Mouse (Mus musculus) lung, postnatal 14 days (tissue): ENCODE results near the gene Npepps.
"Not testable (repeated sequence)": the region's sequence is repeated elsewhere in the genome, so short reads cannot be mapped to it uniquely, and the experiment has no call there.

ENCODE experiments used
- DNase-seq: peaks from one replicate; pipeline ENCODE4 v3.0.0; 2021

The Npepps gene

DNA sequence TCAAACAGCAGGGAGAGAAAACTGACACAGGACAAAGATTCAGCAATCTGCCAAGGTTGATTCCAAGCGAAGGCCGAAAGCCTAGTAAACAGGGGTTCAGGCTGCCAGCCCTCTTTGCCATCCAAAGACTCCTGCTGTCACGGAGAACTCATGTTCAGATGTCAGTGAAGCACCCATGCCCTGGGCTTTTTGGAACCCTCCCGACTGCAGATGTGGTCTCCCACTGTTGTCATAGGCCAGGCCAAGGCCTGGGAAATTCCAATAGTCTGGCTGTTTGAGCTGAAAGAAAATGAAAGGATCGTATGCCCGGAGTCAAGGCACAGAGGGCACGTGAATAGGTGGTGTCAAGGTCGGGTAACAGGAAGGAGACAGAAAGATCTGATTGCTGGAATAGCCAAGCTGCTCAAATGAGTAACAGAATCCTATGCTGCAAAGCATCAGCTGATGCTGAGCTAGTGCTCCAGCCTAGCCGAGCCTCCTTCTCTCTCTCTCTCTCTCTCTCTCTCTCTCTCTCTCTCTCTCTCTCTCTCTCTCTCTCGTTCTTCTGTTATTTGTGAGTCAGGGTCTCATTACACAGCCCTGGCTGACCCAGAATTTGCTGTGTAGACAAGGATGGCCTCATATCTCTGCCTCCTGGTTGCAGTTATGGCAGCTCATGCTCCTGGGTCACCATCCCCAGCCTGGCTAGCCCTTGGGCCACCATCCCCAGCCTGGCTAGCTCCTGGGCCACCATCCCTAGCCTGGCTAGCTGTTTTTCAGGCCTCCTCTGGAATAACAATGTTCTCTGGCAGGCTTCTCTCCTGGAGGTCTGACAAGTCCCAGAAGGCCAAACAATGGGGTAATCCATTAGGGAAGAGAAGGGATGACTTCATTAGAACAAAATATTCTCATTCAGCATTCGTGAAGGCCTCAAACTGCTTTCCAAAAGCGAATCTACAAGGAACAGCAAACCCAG, 9.1 kb upstream of the Npepps start:
- DNase-seq, result peak; percentile 37

DNA sequence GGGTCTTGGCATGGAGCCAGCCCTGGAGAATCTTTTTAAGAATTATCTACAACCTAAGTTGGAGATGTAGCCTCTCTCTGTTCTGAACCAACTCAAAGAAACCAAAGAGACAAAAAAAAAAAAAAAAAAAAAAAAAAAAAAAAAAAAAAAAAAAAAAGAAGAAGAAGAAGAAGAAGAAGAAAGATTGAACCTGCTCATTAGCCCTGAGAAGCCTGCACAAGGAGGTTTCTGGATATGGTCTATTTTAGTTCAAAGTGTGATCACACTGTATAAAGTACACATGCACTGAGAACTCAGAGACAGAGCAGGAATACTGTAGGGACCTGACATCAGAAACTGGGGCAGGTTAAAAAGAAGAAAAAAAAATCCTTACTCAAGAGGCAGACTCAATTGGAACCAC, 7.2 kb upstream of the Npepps start:
- no peak for DNase-seq

DNA sequence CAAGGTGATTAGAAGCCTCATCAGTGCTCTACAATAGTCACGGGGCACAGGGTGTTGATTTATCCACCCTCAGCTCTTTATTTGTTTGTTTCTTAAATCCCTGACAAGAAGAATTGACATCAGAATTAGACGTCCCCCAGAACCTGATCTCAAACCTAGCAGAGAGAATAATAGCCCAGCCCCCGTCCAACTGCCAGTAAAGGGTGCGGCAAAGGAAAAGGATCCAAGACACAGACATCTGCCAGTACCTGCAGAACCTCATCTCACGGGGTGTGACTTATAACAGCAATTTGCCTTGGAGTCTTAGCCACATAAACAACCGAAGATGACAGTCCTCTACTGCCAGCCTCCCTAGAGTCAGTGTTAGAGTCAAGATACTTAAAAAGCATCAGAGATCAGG, 6.5 kb upstream of the Npepps start:
- no peak for DNase-seq

DNA sequence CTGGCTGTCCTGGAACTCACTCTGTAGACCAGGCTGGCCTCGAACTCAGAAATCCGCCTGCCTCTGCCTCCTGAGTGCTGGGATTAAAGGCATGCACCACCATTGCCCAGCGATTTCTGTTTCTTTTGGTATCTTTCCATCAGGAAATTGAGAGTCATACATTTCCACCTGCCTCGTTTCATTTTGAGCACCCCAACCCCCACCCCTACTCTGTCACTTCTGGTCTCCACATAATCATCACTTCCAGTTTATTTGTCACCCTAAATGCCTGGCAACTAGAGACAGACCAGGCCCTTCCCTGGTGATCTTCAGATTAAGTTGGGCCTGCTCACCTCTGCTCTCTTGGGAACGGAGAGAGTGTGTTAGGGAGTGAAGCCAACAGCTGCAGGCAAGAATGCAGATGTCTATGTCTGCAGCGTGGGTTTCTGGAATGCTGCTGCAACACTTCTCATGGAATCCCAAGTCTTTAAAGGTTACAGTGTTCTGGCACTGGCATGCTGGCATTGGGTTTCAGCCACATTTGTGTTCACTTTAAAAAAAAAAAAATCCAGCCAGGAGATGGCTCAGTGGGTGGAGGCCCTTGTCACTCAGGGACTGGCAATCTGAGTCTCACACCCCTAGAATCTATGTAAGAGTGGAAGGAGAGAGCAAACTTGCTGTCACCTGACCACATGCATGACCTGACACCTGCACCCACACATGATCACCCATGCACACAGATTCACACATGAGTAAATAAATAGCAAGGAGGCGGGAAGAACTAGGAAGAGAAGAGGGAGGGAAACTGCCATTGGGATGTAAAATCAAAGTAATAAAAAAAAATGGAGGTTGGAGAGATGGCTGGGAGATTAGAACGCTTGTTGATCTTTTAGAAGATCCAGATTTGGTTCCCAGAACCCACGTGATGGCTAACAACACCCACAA, 5.7 kb upstream of the Npepps start:
- no peak for DNase-seq

DNA sequence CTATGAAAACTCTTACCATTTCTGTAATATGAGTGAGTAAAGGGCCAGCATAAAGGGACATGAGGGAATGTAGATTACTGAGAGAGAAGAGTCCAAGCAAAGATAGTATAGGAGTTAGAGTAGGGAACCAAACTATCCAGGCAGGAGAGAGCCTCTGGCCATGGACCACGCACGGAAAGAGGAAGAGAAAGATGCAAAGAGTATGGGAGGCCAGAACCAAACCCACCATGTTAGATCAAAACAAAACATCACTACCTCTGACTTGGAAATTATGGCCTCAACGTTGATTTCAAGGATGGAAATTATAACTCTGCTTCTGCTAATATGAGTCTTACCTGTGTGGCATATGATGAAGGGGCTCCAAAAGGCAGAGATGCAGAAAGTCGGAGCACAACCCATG, 4.4 kb upstream of the Npepps start:
- DNase-seq, result no peak

DNA sequence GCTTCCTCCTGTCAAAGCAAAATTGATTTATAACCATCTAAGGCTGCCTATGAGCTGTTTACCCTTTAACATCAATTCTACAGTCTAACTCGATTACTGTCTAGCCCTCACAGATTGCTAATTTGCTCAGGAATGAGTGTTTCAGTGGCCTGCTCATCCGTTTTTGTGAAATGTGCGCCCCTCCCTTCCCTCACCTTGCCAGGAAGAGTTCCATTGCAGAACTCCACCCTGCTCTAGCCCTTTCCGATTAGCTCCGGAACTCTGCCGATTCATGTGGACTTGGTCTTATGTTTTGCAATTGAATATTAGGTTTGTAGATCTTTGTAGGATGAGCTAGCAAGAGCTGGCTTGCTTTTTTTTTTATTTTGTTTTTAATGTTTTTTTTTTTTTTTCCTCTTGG, 1.7 kb upstream of the Npepps start:
- no peak for DNase-seq

DNA sequence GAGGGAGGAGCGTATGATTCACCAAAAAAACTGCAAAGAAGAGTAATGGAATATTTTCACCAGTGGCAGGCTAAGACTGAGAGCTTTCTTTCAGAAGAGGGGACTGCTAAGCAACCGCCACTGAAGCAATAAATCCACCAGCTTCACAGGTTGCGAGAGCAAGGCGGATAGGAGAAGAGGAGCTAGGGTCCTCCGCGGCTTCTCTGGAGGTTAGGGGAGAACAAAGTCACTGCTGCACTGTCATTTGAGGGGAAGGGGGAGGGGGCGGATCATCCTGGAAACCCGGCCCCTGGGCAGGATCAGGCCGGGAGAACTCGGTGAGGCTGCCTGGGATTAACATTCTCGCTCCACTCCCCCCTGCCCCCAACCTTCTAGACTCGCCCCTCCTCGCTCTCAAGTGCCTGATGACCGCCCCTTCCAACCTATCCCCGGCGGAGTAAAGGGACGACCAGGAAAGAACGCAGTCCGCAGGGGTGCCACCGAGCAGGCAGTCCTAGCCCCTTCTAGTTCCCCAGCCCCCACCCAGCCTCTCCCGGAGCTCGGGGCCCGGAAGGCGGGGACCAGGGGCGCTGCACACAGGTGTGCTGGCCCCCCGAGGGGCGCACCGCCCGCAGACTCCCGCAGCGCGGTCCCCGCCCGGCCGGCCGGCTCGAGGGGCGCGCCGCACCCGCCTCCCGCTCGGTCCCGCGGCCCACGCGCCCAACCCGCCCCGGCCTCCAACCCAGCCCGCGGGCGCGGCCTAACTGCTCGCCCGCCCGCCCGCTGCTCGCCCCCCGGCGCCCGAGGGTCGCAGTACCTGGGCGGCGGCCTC, 828 bp downstream of the Npepps start:
- DNase-seq, result peak; percentile 49

DNA sequence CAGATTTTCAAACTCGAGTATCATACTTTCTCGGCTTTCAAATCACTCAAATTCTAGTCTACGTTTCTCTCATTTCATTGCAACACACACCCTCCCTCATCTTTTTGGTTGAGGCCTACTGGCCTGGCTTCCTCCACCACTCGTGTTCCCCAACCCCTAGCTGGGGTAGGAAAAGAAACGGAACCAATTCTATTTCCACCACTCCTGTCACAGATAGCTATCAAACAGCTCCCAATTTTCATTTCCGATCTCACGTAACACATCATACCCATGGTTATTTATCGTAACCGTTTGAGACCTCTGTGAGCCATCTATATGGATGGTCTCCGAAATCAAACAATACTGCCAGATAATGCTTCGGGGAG, 1.4 kb downstream of the Npepps start:
- DNase-seq, result no peak

DNA sequence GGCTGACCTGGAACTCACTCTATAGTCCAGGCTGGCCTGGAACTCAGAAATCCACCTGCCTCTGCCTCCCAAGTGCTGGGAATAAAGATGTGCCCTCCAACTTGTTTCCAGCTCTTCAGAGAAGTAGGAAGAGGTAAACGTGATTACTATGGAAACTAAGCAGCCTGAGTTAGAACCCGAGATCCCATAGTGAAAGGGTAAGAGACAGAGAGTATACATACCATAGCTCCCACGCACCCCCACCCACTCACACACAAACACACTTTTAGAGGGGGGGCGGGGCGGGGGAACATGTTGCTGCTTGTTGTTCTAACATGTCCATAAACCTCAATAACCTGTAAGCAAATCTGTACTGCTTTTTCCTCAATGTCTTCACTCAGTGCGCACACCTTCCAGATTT, 2.0 kb downstream of the Npepps start:
- no peak for DNase-seq

DNA sequence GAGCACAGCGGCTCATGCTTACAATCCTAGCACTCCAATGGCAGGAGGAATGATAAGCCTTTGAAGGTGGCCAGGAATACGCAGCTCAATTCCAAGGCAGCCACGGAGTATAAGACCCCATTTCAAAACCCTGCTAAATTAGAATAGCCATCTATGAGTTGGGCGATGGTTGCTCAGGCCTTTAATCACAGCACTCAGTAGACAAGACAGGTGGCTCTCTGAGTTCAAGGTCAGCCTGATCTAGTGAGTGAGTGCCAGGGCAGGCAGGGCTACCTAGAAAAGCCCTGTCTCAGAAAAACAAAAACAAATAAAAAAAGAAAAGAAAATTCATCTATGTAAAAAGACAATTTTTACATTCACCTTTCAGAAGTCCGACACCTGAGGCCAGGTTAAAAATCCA, 3.3 kb downstream of the Npepps start:
- no peak for DNase-seq

DNA sequence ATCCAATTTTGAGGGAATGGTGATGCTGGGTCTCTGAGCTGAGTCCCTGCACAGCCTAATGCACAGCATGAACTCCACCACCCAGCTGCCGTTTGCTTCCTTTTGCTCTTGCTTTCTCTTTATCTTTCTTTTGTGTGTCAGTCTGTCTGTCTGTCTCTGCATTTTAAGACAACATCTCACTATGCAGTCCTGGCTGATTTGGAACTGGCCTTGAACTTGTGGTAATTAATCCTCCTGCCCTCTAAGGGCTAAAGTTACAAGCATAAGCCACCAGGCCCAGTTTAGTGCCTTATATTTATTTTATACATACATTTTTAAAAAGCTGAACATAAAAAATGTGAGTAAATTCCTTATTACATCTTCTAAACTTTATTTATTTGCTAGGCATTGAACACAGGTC, 4.4 kb downstream of the Npepps start:
- DNase-seq, result no peak

DNA sequence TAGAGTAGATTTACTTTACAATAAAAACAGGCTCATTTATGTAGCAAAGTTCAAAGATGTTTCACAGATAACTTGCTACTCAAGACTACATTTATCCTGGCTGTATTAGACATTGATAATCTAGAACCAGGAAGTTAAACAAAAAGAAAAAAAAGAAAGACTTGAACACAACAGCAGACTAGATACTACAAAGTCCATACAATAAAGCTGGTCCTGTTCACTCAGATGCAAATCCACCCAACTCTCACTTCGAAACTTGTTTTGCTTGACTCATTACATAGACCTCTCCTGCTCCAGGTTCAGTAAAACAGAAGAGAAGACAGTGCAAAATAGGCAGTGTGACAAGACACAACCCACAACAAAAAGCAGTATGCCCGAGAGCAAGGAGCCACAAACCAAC, 5.1 kb downstream of the Npepps start:
- DNase-seq, result no peak

DNA sequence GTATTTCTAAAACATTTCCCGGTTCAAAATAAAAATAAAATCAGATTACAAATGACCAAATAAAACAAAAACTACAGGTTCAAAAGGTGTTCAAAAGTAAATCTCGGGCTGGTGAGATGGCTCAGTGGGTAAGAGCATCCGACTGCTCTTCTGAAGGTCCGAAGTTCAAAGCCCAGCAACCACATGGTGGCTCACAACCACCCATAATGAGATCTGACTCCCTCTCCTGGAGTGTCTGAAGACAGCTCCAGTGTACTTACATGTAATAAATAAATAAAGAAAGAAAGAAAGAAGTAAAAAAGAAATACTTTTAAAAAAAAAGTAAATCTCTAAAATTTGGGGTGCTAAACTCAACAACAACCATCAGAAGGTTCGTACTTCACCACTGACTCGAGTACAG, 5.5 kb downstream of the Npepps start:
- DNase-seq, result not testable (repeated sequence)

DNA sequence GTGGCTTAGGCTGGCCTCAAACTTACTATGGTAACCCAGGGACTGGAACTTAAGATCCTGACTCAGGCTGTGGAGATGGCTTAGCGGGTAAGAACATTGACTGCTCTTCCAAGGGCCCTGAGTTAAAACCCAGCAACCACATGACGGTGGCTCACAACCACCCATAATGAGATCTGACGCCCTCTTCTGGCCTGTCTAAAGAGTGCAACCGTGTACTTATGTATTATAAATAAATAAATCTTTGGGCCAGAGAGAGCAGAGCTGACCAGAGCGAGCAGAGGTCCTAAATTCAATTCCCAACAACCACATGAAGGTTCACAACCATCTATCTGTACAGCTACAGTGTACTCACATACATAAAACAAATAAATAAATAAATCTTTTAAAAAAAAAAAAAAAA, 6.8 kb downstream of the Npepps start:
- DNase-seq, result no peak

DNA sequence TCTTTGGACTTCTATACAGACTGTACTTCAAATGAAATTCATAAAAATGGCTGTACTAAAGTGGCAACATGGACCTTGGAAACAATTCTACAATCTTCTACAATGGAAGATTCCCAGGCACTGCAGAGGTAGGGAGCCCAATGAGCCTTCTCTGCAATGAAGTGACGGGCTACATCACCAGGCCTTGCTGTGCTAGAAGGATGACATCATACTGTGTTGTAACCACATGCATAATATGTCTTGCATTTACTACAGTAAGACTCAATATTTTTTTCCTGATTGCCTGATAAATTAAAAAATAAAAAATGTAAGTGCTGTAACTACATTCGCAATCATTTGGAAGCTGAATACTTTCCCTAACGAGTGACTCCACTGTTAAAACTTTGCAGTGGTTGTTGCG, 7.6 kb downstream of the Npepps start:
- DNase-seq, result no peak

DNA sequence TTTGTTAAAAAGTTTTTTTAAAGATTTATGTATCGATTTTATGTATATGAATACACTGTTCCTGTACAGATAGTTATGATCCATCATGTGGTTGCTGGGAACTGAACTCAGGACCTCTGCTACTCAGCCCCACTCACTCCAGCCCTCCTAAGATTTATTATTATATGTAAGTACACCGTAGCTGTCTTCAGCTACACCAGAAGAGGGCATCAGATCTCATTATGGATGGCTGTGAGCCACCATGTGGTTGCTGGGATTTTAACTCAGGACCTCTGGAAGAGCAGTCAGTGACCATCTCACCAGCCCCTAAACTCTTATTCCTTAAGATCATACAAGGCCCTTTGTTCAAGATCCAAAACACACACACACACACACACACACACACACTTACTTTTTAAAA, 10.4 kb downstream of the Npepps start:
- DNase-seq, result not testable (repeated sequence)

DNA sequence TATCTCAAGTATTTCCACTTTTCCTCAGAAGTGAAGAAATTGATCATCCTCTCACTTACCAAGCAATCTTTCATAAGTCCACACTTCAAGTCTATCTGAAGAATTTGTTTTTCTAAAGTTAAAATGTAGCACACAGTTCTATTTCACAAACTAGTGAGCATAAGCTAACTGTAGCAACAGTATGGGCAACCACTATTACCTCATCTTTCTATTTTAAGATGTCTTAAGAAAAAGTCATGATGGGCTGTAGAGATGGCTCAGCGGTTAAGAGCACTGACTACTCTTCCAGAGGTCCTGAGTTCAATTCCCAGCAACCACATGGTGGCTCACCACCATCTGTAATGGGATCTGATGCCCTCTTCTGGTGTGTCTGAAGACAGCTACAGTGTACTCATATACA, 13.9 kb downstream of the Npepps start:
- not testable (repeated sequence) for DNase-seq

DNA sequence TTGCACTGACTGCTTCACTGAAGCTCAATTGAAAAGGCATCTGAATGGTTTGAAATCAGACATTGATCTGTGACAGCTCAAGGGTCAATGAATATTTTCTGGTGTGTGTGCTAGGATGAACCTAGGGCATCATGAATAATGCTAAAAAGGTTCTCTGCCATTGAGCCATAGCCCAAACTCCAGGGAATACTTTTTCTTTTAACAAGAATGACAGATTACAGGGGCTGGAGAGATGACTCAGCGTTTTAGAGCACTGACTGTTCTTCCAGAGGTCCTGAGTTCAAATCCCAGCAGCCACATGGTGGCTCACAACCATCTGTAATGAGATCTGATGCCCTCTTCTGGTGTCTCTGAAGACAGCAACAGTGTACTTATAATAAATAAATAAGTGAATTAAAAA, 30.8 kb downstream of the Npepps start:
- not testable (repeated sequence) for DNase-seq

DNA sequence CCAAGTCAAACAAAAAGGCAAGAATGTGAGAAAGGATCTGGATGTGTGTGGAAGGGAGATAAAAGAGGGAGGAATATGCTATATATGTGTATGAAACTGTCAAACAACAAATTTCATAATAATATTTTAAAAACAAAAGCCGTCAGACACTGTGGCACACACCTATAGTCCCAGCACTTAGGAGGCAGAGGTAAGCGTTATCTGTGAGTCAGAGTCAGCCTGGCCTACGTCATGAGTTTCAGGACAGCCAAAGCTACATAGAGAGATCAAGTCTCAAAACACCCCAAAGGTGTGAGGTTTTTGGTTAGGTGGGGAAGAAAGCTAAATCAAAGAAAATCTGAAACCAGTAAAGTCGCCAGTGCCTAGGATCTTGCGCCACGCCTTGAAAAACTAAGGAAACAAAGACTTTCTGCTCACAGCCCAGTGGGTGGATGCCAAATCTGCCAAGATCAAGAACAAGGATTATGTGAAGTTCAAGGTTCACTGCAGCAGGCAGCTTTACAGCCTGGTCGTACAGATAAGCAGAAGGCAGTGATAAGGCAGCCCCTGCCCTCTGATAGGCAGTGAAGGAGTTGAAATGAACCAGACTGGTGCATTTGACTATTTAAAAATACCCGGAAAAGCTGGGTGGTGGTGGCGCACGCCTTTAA, 33.8 kb downstream of the Npepps start:
- DNase-seq, result no peak

DNA sequence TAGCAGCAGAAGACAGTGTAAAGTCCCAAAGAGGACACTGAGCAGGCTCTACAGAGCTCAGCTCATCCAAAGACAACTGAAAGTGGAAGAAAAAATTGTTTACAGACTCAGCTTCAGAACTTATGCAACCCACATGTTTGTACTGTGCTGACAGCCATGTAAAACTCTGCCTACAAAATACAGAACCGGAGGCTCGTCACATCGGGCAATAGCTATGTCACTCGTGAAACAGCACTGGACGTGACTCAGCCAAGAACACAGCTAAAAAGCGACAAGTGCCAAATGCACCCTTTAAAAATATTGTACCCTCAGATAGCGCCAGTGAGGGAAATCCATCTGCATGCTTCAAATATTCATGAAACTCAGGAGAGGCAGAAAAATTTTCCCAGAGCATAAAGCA, 39.1 kb downstream of the Npepps start:
- DNase-seq, result no peak

DNA sequence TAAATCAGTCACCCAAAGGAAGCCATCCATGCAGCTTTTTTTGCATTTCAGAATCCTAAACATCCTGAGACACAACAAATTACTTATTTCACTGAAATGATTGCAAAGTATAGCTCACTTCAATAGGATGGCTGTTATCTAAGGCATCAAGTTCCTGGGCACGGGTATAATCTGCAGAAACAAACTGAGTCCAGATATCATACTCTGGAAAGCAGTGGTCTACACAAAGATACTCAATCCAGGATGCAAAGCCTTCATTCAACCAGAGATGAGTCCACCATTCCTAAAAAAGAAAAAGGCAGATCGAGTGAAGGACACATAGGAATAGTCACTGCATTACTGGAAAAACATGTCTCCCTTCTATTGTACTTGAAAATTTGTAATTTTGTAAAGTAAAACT, 42.5 kb downstream of the Npepps start:
- no peak for DNase-seq

DNA sequence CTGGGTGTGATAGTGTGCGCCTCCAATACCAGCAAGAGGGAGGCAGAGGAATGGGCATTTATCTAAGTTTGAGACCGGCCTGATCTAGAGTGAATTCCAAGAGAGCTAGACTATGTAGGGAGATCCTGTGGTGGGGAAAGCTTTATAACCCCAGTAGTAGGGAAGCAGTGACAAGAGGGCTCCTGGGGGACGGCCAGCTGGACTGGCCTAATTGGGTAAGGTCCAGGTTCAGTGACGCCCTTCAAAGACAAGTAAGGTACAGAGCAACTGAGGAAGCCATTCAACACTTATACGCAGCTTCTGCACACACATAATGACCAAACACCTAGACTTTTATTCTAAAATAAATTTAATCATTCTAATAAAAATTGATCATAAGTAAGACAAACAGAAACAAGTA, 48.0 kb downstream of the Npepps start:
- DNase-seq, result no peak

DNA sequence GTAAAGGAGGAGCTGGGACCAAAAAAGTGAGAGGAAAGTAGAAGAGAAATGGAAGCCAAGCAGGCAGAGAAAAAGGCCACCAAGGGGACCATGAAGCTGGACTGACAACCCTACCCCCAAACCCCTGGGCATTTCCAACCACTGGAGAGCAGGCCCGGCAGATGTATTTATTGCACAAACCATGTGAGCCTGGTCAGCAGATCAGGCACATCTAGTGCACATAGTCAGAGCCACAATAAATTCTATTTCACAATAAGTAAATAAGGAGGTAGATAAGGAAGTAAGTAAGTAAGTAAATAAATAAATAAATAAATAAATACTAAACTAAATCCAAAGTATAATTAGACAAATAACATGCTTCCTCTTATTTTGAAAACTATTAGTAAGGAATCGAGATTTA, 51.0 kb downstream of the Npepps start:
- DNase-seq, result no peak
